Mouse (Mus musculus) hindbrain, embryonic 11.5 days (tissue): ENCODE results near the gene Mmp19. TPM values are rescaled to one million over a fixed set of nuclear protein-coding genes. Genes with fewer than 3 reads are reported as not detected.

Experiments
- ATAC-seq: fragments of 200-750 bp; cut with Nextera tagmentation; 2 replicates; pipeline ENCODE4 v1.8.0; 2017; ENCODE audit warnings: mild to moderate bottlenecking, moderate TSS enrichment, moderate library complexity; ENCODE audit not compliant: low FRiP score
- DNase-seq: peaks from one replicate; pipeline ENCODE4 v3.0.0-alpha.2; 2015; ENCODE audit warnings: low spot score
- H3K27ac ChIP-seq: fragments of 300-500 bp; sonication (generic); 2 replicates; pipeline ENCODE4 v1.5.1; 2014; ENCODE audit warnings: mild to moderate bottlenecking, low read depth, low read length
- H3K27me3 ChIP-seq: fragments of 300-500 bp; sonication (generic); 2 replicates; pipeline ENCODE4 v1.6.1; 2014; ENCODE audit warnings: mild to moderate bottlenecking, low read length, moderate library complexity, mixed read lengths; ENCODE audit not compliant: control insufficient read depth, insufficient read depth
- H3K36me3 ChIP-seq: fragments of 300-500 bp; sonication (generic); 2 replicates; pipeline ENCODE4 v1.6.1; 2014; ENCODE audit warnings: mild to moderate bottlenecking, low read length, moderate library complexity, mixed read lengths; ENCODE audit not compliant: control insufficient read depth, insufficient read depth
- H3K4me1 ChIP-seq: fragments of 300-500 bp; sonication (generic); replicated peaks from 2 replicates; pipeline ENCODE4 v1.6.1; 2014; ENCODE audit warnings: low read length, mixed read lengths; ENCODE audit not compliant: control insufficient read depth, insufficient read depth
- H3K4me2 ChIP-seq: fragments of 300-500 bp; sonication (generic); replicated peaks from 2 replicates; pipeline ENCODE4 v1.6.1; 2014; ENCODE audit warnings: mild to moderate bottlenecking, low read depth, low read length
- H3K4me3 ChIP-seq: fragments of 300-500 bp; sonication (generic); 2 replicates; pipeline ENCODE4 v1.5.1; 2014; ENCODE audit warnings: low read depth, low read length
- H3K9ac ChIP-seq: fragments of 300-500 bp; sonication (generic); 2 replicates; pipeline ENCODE4 v1.6.1; 2014; ENCODE audit warnings: low read depth, low read length
- H3K9me3 ChIP-seq: fragments of 300-500 bp; sonication (generic); 2 replicates; pipeline ENCODE4 v1.6.1; 2016; ENCODE audit warnings: low read length; ENCODE audit not compliant: control insufficient read depth
- WGBS: fragments of 180-500 bp; shearing (Covaris S2); extraction: QIAGEN DNeasy Blood & Tissue Kit; methylation state at CpG from one replicate; pipeline ENCODE4 v1.1.7; 2014; 5-methylcytosine and 5-hydroxymethylcytosine counted together
- polyA plus RNA-seq: library from polyadenylated mRNA; unstranded; fragments of >200 nt; fragmentation: Nextera tagmentation; extraction: Ambion mirVana; gene quantifications from 2 replicates; pipeline ENCODE4 v1.2.1, GENCODE M21; 2014

Mmp19 gene
- polyA plus RNA-seq, 1 experiment from 2014 or later, result 0.49 TPM

GRCm38 (mm10) chr10:128850339-128850738 lies 59.6 kb downstream of the Mmp19 start:
- Histone ChIP-seq H3K4me2 (no peak overlapping the region), H3K36me3 (0 out of 2 replicates have a peak, but pooled peaks cover 2% of the 10 kb centered on the region), H3K9me3 (no peaks in the 10 kb centered on the region), H3K27ac (no peak overlapping the region), H3K4me3 (no peak overlapping the region), H3K9ac (no peak overlapping the region), H3K4me1 (no peaks in the 10 kb centered on the region), H3K27me3 (no peaks in the 10 kb centered on the region)
- 70% methylated on average over 3 of the region's 3 CpGs for WGBS
- DNase-seq, result no peak
- ATAC-seq, result no peak

Other genes starting within 250 kb of the Mmp19 start
- 14.1 and 15.0 TPM in 2 replicates for gene Zc3h10, start 243.1 kb upstream of the Mmp19 start, polyA plus RNA-seq
- gene Rpl41, start 241.6 kb upstream of the Mmp19 start, polyA plus RNA-seq, result 2,785 and 2,836 TPM in 2 replicates
- gene Pa2g4, start 224.9 kb upstream of the Mmp19 start, polyA plus RNA-seq, result 220 and 243 TPM in 2 replicates
- gene Erbb3, start 201.3 kb upstream of the Mmp19 start, polyA plus RNA-seq, result 4.6 and 7.0 TPM in 2 replicates
- 596 and 615 TPM in 2 replicates for gene Rps26, start 164.2 kb upstream of the Mmp19 start, polyA plus RNA-seq
- gene Ikzf4, start 144.9 kb upstream of the Mmp19 start, polyA plus RNA-seq, result 4.3 and 4.9 TPM in 2 replicates
- gene Suox, start 116.8 kb upstream of the Mmp19 start, polyA plus RNA-seq, result 12.0 and 14.8 TPM in 2 replicates
- 76.0 and 83.0 TPM in 2 replicates for gene Rab5b, start 94.6 kb upstream of the Mmp19 start, polyA plus RNA-seq
- 4.5 and 5.8 TPM in 2 replicates for gene Pmel, start 86.7 kb upstream of the Mmp19 start, polyA plus RNA-seq
- 75.2 and 86.5 TPM in 2 replicates for gene Cdk2, start 85.9 kb upstream of the Mmp19 start, polyA plus RNA-seq
- 5.0 and 6.2 TPM in 2 replicates for gene Dgka, start 46.1 kb upstream of the Mmp19 start, polyA plus RNA-seq
- gene Pym1, start 43.0 kb upstream of the Mmp19 start, polyA plus RNA-seq, result 44.5 and 48.3 TPM in 2 replicates
- gene Dnajc14, start 13.2 kb downstream of the Mmp19 start, polyA plus RNA-seq, result 31.8 and 34.7 TPM in 2 replicates
- gene Tmem198b, start 13.5 kb downstream of the Mmp19 start, polyA plus RNA-seq, result 14.2 and 16.3 TPM in 2 replicates
- gene Sarnp, start 26.4 kb downstream of the Mmp19 start, polyA plus RNA-seq, result 282 and 286 TPM in 2 replicates
- 64.8 and 66.4 TPM in 2 replicates for gene Ormdl2, start 30.7 kb downstream of the Mmp19 start, polyA plus RNA-seq
- gene Gdf11, start 100.8 kb downstream of the Mmp19 start, polyA plus RNA-seq, result 10.5 and 11.5 TPM in 2 replicates
- 215 and 216 TPM in 2 replicates for gene Cd63, start 110.1 kb downstream of the Mmp19 start, polyA plus RNA-seq
- 11.6 and 12.1 TPM in 2 replicates for gene Rdh5, start 132.0 kb downstream of the Mmp19 start, polyA plus RNA-seq
- gene Bloc1s1, start 133.1 kb downstream of the Mmp19 start, polyA plus RNA-seq, result 260 and 269 TPM in 2 replicates
- 1.7 and 3.0 TPM in 2 replicates for gene Itga7, start 142.9 kb downstream of the Mmp19 start, polyA plus RNA-seq
- not detected in 2 replicates for gene Mettl7b, start 170.1 kb downstream of the Mmp19 start, polyA plus RNA-seq
- gene Olfr9, start 198.5 kb downstream of the Mmp19 start, polyA plus RNA-seq, result not detected in 2 replicates
- gene Olfr763, start 219.9 kb downstream of the Mmp19 start, polyA plus RNA-seq, result not detected in 2 replicates
- not detected in 2 replicates for gene Olfr764-ps1, start 249.0 kb downstream of the Mmp19 start, polyA plus RNA-seq